Mouse (Mus musculus): ENCODE measurements around the gene Kalrn. TPM values are rescaled to one million over a fixed set of nuclear protein-coding genes. Genes with fewer than 3 reads are reported as not detected.

Gene Kalrn
- polyA plus RNA-seq, 1 experiment from 2014 or later: 22.4 TPM

DNA sequence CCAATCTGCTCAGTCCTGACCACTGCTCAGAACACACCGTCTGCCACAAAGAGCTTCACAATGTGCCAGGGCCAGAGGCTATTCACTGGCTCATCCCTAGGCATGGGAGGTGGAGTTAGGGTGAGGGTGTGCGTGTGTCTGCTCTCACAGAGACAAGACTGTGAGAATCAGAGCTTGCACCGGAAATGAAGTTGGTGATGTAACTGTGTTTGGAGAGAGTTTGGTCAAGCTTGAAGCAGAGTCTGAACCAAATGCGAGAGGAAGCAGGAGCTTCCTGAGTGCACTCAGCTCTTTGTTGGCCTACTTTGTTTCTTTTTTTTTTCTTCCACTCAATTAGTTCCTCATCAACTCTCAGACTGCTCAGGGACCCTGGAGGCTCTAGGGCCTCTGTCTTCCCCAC is 325.1 kb downstream of the Kalrn start:
- DNase-seq (ENCODE audit: low spot score): no peak
- H3K9ac ChIP-seq (ENCODE audit: low read length): no peak overlapping the region
- no peaks in the 10 kb centered on the region for H3K27me3 ChIP-seq (ENCODE audit: control insufficient read depth, insufficient read depth, low read length)
- ATAC-seq (replicated peaks; ENCODE audit: low FRiP score): no peak
- no peaks in the 10 kb centered on the region; the same call in 1 of the 2 replicates for H3K36me3 ChIP-seq (ENCODE audit: control insufficient read depth, insufficient read depth, low read length)
- no peak overlapping the region for H3K4me2 ChIP-seq (ENCODE audit: low read depth, low read length, severe bottlenecking)
- H3K27ac ChIP-seq (ENCODE audit: low read depth, low read length): no peak overlapping the region
- H3K4me3 ChIP-seq (ENCODE audit: low read depth, low read length): no peak overlapping the region
- no peaks in the 10 kb centered on the region for H3K9me3 ChIP-seq (ENCODE audit: control insufficient read depth, low read length)
- peaks cover 3% of the 10 kb centered on the region; the same call in 1 of the 2 replicates for H3K4me1 ChIP-seq (replicated peaks; ENCODE audit: control insufficient read depth, insufficient read depth, low read length)
- WGBS: 24% methylated on average over 4 of the region's 4 CpGs

DNA sequence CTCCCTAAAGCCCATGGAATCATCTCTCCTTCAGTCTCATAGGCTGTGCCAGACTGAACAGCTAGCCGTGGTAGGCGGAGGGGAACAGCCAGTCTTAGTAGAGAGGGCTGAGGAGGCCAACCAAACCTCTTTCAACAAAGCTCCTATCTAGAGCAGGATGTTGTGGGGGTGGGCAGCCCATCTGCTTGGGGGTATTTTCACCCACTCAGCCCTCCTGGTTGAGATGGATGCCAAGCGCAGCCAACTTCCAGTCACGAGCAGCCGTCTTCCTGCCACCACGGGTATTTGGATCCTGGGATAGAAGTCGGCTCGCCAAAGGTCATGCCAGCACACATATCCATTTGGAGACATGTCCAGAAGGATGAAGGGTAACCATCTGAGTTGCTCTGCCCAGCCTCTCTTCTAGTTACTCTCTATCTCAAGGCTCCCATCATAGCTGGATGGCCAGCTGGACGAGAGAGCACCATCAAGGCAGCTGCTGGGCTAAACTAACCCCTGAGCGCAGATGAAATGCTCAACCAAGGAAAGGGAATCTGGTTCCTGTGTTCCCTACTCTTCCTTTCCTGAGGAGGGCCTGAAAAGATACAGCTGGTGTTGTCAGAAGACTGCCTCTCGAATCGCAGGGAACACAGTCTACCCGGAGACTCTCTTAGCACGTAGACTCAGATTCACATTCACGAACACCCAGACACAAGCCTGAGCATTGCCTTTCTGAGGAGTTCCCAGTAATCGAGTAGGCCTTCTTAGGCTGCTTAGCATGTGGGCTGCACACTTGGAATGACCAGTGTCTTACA is 331.2 kb downstream of the Kalrn start:
- H3K4me1 ChIP-seq (replicated peaks; ENCODE audit: control insufficient read depth, insufficient read depth, low read length): no peaks in the 10 kb centered on the region
- H3K4me2 ChIP-seq (ENCODE audit: low read depth, low read length, severe bottlenecking): no peak overlapping the region
- no peaks in the 10 kb centered on the region; the same call in 1 of the 2 replicates for H3K36me3 ChIP-seq (ENCODE audit: control insufficient read depth, insufficient read depth, low read length)
- H3K9me3 ChIP-seq (ENCODE audit: control insufficient read depth, low read length): no peaks in the 10 kb centered on the region
- WGBS: 97% methylated on average over 16 of the region's 16 CpGs
- ATAC-seq (replicated peaks; ENCODE audit: low FRiP score): no peak
- no peak for DNase-seq (ENCODE audit: low spot score)
- no peaks in the 10 kb centered on the region for H3K27me3 ChIP-seq (ENCODE audit: control insufficient read depth, insufficient read depth, low read length)
- no peak overlapping the region for H3K9ac ChIP-seq (ENCODE audit: low read length)
- H3K4me3 ChIP-seq (ENCODE audit: low read depth, low read length): no peak overlapping the region
- no peak overlapping the region for H3K27ac ChIP-seq (ENCODE audit: low read depth, low read length)

DNA sequence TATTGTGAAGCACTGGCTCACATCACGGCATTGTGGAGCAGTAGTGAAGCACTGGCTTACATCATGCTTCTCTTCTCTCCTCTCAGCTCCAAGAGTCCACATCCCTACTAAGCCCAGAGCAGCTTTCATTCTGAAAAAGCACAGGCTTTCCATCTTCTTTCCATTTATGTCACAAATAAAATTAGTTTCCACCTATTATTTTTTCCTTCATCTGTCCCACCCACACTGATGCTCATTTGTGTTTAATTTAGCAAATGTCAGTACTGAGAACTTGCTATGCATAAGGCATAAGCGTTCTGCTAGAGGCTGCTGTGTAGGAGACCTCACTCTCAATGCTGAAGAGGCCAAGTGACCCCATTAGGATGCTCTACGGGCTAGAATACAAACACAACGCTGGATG is 333.7 kb downstream of the Kalrn start:
- DNase-seq (ENCODE audit: low spot score) (no peak), ATAC-seq (replicated peaks; ENCODE audit: low FRiP score) (no peak)
- no peak overlapping the region for H3K4me3 ChIP-seq (ENCODE audit: low read depth, low read length)
- no peak overlapping the region for H3K27ac ChIP-seq (ENCODE audit: low read depth, low read length)
- no peaks in the 10 kb centered on the region; the same call in 1 of the 2 replicates for H3K36me3 ChIP-seq (ENCODE audit: control insufficient read depth, insufficient read depth, low read length)
- no peak overlapping the region for H3K9ac ChIP-seq (ENCODE audit: low read length)
- no peaks in the 10 kb centered on the region for H3K9me3 ChIP-seq (ENCODE audit: control insufficient read depth, low read length)
- no peak overlapping the region for H3K4me2 ChIP-seq (ENCODE audit: low read depth, low read length, severe bottlenecking)
- WGBS: 76% methylated on average over 4 of the region's 4 CpGs
- peaks cover 3% of the 10 kb centered on the region; the same call in 1 of the 2 replicates for H3K4me1 ChIP-seq (replicated peaks; ENCODE audit: control insufficient read depth, insufficient read depth, low read length)
- no peaks in the 10 kb centered on the region for H3K27me3 ChIP-seq (ENCODE audit: control insufficient read depth, insufficient read depth, low read length)

DNA sequence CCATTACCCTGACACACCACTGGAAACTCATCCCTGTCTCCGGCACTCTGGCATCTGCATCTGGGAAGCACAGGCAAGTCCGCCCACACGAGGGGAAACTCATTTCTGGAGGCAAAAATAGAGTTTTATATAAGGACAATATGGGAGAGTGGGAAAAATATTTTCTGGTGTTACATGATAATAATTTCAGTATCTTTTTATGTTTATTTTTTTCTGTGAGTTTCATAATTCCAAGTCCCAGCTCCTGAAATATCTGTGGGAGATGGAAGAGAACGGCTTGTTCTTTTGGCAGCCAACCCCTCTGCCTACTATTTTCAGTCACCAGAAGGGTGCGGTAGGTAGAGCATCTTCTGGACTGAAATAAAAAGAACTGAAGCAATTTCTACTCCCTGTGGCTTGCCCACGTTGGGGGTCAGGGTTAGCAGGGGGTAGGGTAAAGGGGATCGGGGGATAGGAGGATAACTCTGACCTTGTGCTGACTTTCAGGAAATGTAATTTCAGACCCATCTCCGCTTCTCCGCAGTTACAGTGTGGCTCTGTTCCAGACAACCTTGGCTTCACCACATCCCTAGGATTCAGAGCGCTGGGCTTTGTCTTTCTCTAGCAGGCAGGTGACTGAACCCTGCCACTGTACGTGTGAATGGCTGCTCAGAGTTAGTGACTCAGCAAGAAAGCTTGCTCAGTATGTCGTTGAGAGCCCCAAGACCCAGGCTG is 336.3 kb downstream of the Kalrn start:
- Histone ChIP-seq H3K4me3 (ENCODE audit: low read depth, low read length) (no peak overlapping the region), H3K9ac (ENCODE audit: low read length) (no peak overlapping the region), H3K36me3 (ENCODE audit: control insufficient read depth, insufficient read depth, low read length) (no peaks in the 10 kb centered on the region; the same call in 1 of the 2 replicates), H3K9me3 (ENCODE audit: control insufficient read depth, low read length) (no peaks in the 10 kb centered on the region), H3K27me3 (ENCODE audit: control insufficient read depth, insufficient read depth, low read length) (no peaks in the 10 kb centered on the region), H3K4me2 (ENCODE audit: low read depth, low read length, severe bottlenecking) (no peak overlapping the region), H3K27ac (ENCODE audit: low read depth, low read length) (no peak overlapping the region), H3K4me1 (replicated peaks; ENCODE audit: control insufficient read depth, insufficient read depth, low read length) (peaks cover 3% of the 10 kb centered on the region; the same call in 1 of the 2 replicates)
- 88% methylated on average over 12 of the region's 12 CpGs for WGBS
- no peak for ATAC-seq (replicated peaks; ENCODE audit: low FRiP score)
- DNase-seq (ENCODE audit: low spot score): no peak

DNA sequence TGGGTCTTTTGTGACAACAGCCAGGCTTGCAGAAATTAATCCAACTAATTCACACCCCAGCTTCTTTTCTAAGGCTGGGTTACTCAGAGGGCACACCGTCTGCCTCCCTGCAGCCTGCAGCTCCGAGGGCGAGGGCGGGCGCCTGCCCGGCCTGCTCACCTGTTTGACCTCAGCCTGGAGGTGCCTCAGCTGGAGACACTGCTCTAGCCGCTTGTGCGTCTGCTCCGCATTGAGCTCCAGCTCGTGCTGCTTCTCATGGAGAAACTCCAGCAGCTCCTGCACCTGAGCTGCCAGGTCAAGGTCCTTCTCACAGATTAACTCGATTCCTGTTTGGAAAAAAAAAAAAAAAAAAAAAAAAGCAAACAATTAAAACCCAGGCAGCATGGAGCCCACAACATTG is 338.2 kb downstream of the Kalrn start:
- DNase-seq (ENCODE audit: low spot score) (no peak), ATAC-seq (replicated peaks; ENCODE audit: low FRiP score) (no peak)
- no peak overlapping the region for H3K4me3 ChIP-seq (ENCODE audit: low read depth, low read length)
- peaks cover 3% of the 10 kb centered on the region; the same call in 1 of the 2 replicates for H3K4me1 ChIP-seq (replicated peaks; ENCODE audit: control insufficient read depth, insufficient read depth, low read length)
- H3K4me2 ChIP-seq (ENCODE audit: low read depth, low read length, severe bottlenecking): no peak overlapping the region
- no peak overlapping the region for H3K27ac ChIP-seq (ENCODE audit: low read depth, low read length)
- WGBS: 29% methylated on average over 11 of the region's 11 CpGs
- no peaks in the 10 kb centered on the region; the same call in 1 of the 2 replicates for H3K36me3 ChIP-seq (ENCODE audit: control insufficient read depth, insufficient read depth, low read length)
- no peaks in the 10 kb centered on the region for H3K27me3 ChIP-seq (ENCODE audit: control insufficient read depth, insufficient read depth, low read length)
- H3K9me3 ChIP-seq (ENCODE audit: control insufficient read depth, low read length): no peaks in the 10 kb centered on the region
- H3K9ac ChIP-seq (ENCODE audit: low read length): no peak overlapping the region

DNA sequence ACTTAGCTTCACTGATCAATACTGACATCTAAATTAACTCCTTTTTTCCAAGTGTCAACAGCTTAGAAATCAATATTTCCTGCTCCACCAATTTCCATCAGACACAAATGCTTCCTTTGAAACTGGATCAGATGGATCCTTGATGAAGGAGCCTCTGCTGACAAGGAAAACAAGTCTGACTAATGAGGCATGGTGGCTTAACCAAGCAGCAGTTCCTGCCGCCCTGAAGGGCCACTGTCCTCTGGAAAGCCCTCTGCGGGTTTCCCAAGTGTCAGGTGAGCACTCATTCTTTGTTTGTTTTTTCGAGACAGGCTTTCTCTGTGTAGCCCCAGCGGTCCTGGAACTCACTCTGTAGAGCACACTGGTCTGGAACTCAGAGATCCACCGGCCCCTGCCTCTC is 341.4 kb downstream of the Kalrn start:
- Histone ChIP-seq H3K4me3 (ENCODE audit: low read depth, low read length) (no peak overlapping the region), H3K9me3 (ENCODE audit: control insufficient read depth, low read length) (no peaks in the 10 kb centered on the region), H3K36me3 (ENCODE audit: control insufficient read depth, insufficient read depth, low read length) (no peaks in the 10 kb centered on the region; the same call in 1 of the 2 replicates), H3K27me3 (ENCODE audit: control insufficient read depth, insufficient read depth, low read length) (no peaks in the 10 kb centered on the region), H3K4me1 (replicated peaks; ENCODE audit: control insufficient read depth, insufficient read depth, low read length) (peaks cover 3% of the 10 kb centered on the region; the same call in 1 of the 2 replicates), H3K4me2 (ENCODE audit: low read depth, low read length, severe bottlenecking) (no peak overlapping the region), H3K27ac (ENCODE audit: low read depth, low read length) (no peak overlapping the region), H3K9ac (ENCODE audit: low read length) (no peak overlapping the region)
- 30% methylated on average over 5 of the region's 5 CpGs for WGBS
- DNase-seq (ENCODE audit: low spot score) (no peak), ATAC-seq (replicated peaks; ENCODE audit: low FRiP score) (no peak)

DNA sequence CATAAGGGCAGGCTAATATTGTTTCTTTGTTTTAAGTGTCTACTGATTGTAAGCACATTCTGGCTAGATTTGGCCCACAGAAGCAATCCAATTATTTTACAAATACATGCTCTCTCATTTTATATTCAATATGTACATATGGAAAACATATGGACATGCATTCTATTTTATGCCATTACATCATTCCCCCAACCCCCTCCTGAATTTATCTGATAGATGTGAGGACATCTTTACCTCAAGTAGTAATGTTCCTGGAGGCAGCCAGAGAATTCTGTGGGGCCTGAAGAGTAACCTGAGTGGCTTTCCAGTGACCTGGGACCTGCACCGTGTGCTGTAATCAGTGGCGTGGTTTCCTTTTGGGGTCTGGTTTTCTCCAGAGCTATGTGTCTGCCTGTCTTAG is 342.2 kb downstream of the Kalrn start:
- Histone ChIP-seq H3K36me3 (ENCODE audit: control insufficient read depth, insufficient read depth, low read length) (no peaks in the 10 kb centered on the region; the same call in 1 of the 2 replicates), H3K4me3 (ENCODE audit: low read depth, low read length) (no peak overlapping the region), H3K9me3 (ENCODE audit: control insufficient read depth, low read length) (no peaks in the 10 kb centered on the region), H3K4me1 (replicated peaks; ENCODE audit: control insufficient read depth, insufficient read depth, low read length) (peaks cover 3% of the 10 kb centered on the region; the same call in 1 of the 2 replicates), H3K27ac (ENCODE audit: low read depth, low read length) (no peak overlapping the region), H3K4me2 (ENCODE audit: low read depth, low read length, severe bottlenecking) (no peak overlapping the region), H3K27me3 (ENCODE audit: control insufficient read depth, insufficient read depth, low read length) (no peaks in the 10 kb centered on the region), H3K9ac (ENCODE audit: low read length) (no peak overlapping the region)
- ATAC-seq (replicated peaks; ENCODE audit: low FRiP score): no peak
- DNase-seq (ENCODE audit: low spot score): no peak
- 79% methylated on average over 2 of the region's 2 CpGs for WGBS

DNA sequence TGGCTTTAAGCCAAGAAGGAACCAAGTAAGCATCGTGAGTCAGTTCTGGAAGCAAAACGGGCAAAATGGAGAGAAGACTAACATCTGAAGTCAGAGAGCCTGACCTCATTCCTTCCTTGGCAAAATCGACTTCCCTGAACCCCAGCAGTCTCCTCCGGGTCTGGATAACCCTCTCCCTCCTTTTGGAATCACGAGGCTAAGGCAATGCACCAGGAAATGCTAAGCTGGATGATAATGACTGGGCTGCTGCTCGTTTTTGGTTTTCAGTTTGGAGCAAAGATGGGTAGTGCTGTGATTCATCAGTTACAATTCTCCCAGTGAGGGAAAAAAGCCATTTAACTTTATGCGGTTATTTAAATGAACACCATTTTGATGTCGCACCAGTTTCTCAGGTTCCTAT is 344.0 kb downstream of the Kalrn start:
- Histone ChIP-seq H3K4me3 (ENCODE audit: low read depth, low read length) (no peak overlapping the region), H3K4me1 (replicated peaks; ENCODE audit: control insufficient read depth, insufficient read depth, low read length) (no peaks in the 10 kb centered on the region), H3K4me2 (ENCODE audit: low read depth, low read length, severe bottlenecking) (no peak overlapping the region), H3K9ac (ENCODE audit: low read length) (no peak overlapping the region), H3K27me3 (ENCODE audit: control insufficient read depth, insufficient read depth, low read length) (no peaks in the 10 kb centered on the region), H3K36me3 (ENCODE audit: control insufficient read depth, insufficient read depth, low read length) (no peaks in the 10 kb centered on the region; the same call in 1 of the 2 replicates), H3K9me3 (ENCODE audit: control insufficient read depth, low read length) (no peaks in the 10 kb centered on the region), H3K27ac (ENCODE audit: low read depth, low read length) (no peak overlapping the region)
- no peak for ATAC-seq (replicated peaks; ENCODE audit: low FRiP score)
- WGBS: 79% methylated on average over 8 of the region's 8 CpGs
- no peak for DNase-seq (ENCODE audit: low spot score)
